Mouse (Mus musculus) kidney, embryonic 15.5 days (tissue): Measurements from ENCODE around the gene Guk1. TPM values are rescaled to one million over a fixed set of nuclear protein-coding genes. Genes with fewer than 3 reads are reported as not detected.

ENCODE experiments used
- ATAC-seq: fragments of 200-750 bp; cut with Nextera tagmentation; replicated peaks from 2 replicates; pipeline ENCODE4 v1.8.0; 2017; ENCODE audit warnings: moderate TSS enrichment; ENCODE audit not compliant: low FRiP score
- H3K27ac ChIP-seq: fragments of 300-500 bp; sonication (generic); 2 replicates; pipeline ENCODE4 v1.5.1; 2015; ENCODE audit warnings: mild to moderate bottlenecking, inconsistent platforms
- H3K27me3 ChIP-seq: fragments of 300-500 bp; sonication (generic); 2 replicates; pipeline ENCODE4 v1.6.1; 2015; ENCODE audit warnings: inconsistent platforms
- H3K36me3 ChIP-seq: fragments of 300-500 bp; sonication (generic); 2 replicates; pipeline ENCODE4 v1.6.1; 2015; ENCODE audit warnings: inconsistent platforms
- H3K4me1 ChIP-seq: fragments of 300-500 bp; sonication (generic); 2 replicates; pipeline ENCODE4 v1.6.1; 2015; ENCODE audit warnings: inconsistent platforms
- H3K4me2 ChIP-seq: fragments of 300-500 bp; sonication (generic); 2 replicates; pipeline ENCODE4 v1.6.1; 2015; ENCODE audit warnings: moderate library complexity, mild to moderate bottlenecking, inconsistent platforms
- H3K4me3 ChIP-seq: fragments of 300-500 bp; sonication (generic); replicated peaks from 2 replicates; pipeline ENCODE4 v1.5.1; 2015; ENCODE audit warnings: mild to moderate bottlenecking, inconsistent platforms
- H3K9ac ChIP-seq: fragments of 300-500 bp; sonication (generic); 2 replicates; pipeline ENCODE4 v1.6.1; 2015; ENCODE audit warnings: mild to moderate bottlenecking, inconsistent platforms
- H3K9me3 ChIP-seq: fragments of 300-500 bp; sonication (generic); replicated peaks from 2 replicates; pipeline ENCODE4 v1.6.1; 2016; ENCODE audit warnings: inconsistent platforms
- WGBS: fragments of 180-500 bp; shearing (Covaris S2); methylation state at CpG from one replicate; pipeline ENCODE4 v1.1.7; 2015; ENCODE audit warnings: mixed read lengths; 5-methylcytosine and 5-hydroxymethylcytosine counted together
- polyA plus RNA-seq: library from polyadenylated mRNA; unstranded; fragments of >200 nt; fragmentation: Nextera tagmentation; extraction: Ambion mirVana; gene quantifications from 2 replicates; pipeline ENCODE4 v1.2.1, GENCODE M21; 2015

Gene Guk1
- polyA plus RNA-seq, 1 experiment from 2014 or later = 120 TPM

- under 1% methylated on average over 67 of the region's 67 CpGs for WGBS
- H3K4me3 ChIP-seq = peak within 1 kb of the TSS; percentile 88
- H3K9me3 ChIP-seq = no peaks in the 10 kb centered on the region
- ATAC-seq = peak; percentile 81
- H3K27ac ChIP-seq = peak within 1 kb of the TSS; percentile 98
- peaks cover 75% of the 10 kb centered on the region for H3K36me3 ChIP-seq
- peak within 1 kb of the TSS; percentile 91 for H3K4me2 ChIP-seq
- H3K4me1 ChIP-seq = peaks cover 23% of the 10 kb centered on the region
- H3K9ac ChIP-seq = peak within 1 kb of the TSS; percentile 91
- H3K27me3 ChIP-seq = no peaks in the 10 kb centered on the region
Observed at GRCm38 (mm10) chr11:59208153-59208831, 16.3 kb upstream of the Guk1 start, which contains the start of gene 2310033P09Rik. TSS of gene 2310033P09Rik (plus strand) at chr11:59208321.

GRCm38 (mm10) chr11:59202081-59202995, 10.3 kb upstream of the Guk1 start, which contains the start of gene Mrpl55:
TSS of gene Mrpl55 (plus strand) at chr11:59202486.
- Histone ChIP-seq H3K4me2 (peak within 1 kb of the TSS; percentile 86), H3K9me3 (no peaks in the 10 kb centered on the region), H3K4me1 (peaks cover 11% of the 10 kb centered on the region), H3K27me3 (no peaks in the 10 kb centered on the region), H3K27ac (peak within 1 kb of the TSS; percentile 82), H3K9ac (peak within 1 kb of the TSS; percentile 79), H3K4me3 (peak within 1 kb of the TSS; percentile 88), H3K36me3 (peaks cover 46% of the 10 kb centered on the region)
- under 1% methylated on average over 63 of the region's 63 CpGs for WGBS
- peak; percentile 91 for ATAC-seq

GRCm38 (mm10) chr11:59201216-59202002, 9.4 kb upstream of the Guk1 start:
- WGBS = 28% methylated on average over 16 of the region's 16 CpGs

GRCm38 (mm10) chr11:59196230-59196629, 4.2 kb upstream of the Guk1 start:
- Histone ChIP-seq H3K9me3 (no peaks in the 10 kb centered on the region), H3K4me1 (peaks cover 3% of the 10 kb centered on the region), H3K4me3 (no peak overlapping the region), H3K4me2 (no peak overlapping the region), H3K36me3 (peaks cover 14% of the 10 kb centered on the region), H3K9ac (no peak overlapping the region), H3K27me3 (no peaks in the 10 kb centered on the region), H3K27ac (no peak overlapping the region)
- ATAC-seq = no peak

More at GRCm38 (mm10) chr11:59201216-59202002, 9.4 kb upstream of the Guk1 start:
- H3K4me1 ChIP-seq = peaks cover 11% of the 10 kb centered on the region
- H3K27me3 ChIP-seq = no peaks in the 10 kb centered on the region
- peak overlapping the region; percentile 86 for H3K4me2 ChIP-seq
- H3K9me3 ChIP-seq = no peaks in the 10 kb centered on the region
- peak overlapping the region; percentile 79 for H3K9ac ChIP-seq
- 0 out of 2 replicates have a peak, but pooled peaks have one; percentile 3 for ATAC-seq
- H3K4me3 ChIP-seq = peak overlapping the region; percentile 88
- H3K27ac ChIP-seq = peak overlapping the region; percentile 82
- H3K36me3 ChIP-seq = peaks cover 39% of the 10 kb centered on the region

DNA sequence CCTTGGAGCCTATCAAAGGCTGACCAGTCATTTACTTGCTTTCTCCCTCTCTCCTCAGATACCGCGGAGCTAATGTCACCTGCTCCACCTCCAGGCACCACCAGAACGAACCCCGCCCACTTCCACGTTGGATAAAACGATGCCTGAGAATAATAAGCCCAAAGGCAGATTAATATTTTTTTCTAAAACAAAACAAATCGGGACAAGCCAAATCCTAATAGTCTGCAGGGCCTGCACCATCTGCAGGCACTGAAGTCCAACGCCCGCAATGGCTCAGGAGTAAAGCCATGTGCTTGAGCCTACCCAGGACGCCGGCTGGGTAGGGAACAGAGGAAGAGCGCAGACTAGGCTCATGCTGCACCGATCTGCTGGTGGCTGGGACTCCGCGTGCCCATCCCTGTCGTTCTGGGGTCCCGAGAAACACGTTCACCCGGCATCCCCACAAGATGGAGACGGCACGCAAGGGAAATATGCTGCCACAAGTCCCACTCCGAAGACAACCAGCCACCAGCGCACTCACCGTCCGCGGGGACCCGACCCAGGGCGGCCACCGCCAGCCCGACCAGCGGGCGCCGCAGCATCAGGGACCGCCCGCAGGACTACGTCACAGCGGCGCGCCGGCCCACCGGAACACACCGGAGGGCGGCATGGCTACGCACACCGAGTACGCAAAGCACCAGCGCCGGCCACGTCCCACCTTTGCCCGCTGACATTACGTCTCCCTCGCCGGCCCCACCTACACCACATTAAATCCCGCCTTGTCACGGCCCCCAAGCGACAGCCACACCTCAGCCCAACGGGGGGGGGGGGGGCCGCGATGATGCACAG, 567 bp downstream of the Guk1 start:
- peaks cover 16% of the 10 kb centered on the region for H3K4me1 ChIP-seq
- peak overlapping the region; percentile 86 for H3K4me2 ChIP-seq
- H3K9me3 ChIP-seq = no peaks in the 10 kb centered on the region
- H3K27ac ChIP-seq = peak overlapping the region; percentile 96
- ATAC-seq = peak; percentile 95
- H3K27me3 ChIP-seq = no peaks in the 10 kb centered on the region
- WGBS = under 1% methylated on average over 59 of the region's 59 CpGs
- H3K9ac ChIP-seq = peak overlapping the region; percentile 63
- H3K4me3 ChIP-seq = peak overlapping the region; percentile 76
- 0 out of 2 replicates have a peak, but pooled peaks cover 4% of the 10 kb centered on the region for H3K36me3 ChIP-seq

- no peak for ATAC-seq
- Histone ChIP-seq H3K27me3 (no peaks in the 10 kb centered on the region), H3K27ac (no peak overlapping the region), H3K9me3 (no peaks in the 10 kb centered on the region), H3K4me2 (no peak overlapping the region), H3K36me3 (peaks cover 36% of the 10 kb centered on the region), H3K4me3 (no peak overlapping the region), H3K9ac (no peak overlapping the region), H3K4me1 (peaks cover 16% of the 10 kb centered on the region)
- 39% methylated on average over 6 of the region's 6 CpGs for WGBS
Observed at GRCm38 (mm10) chr11:59187706-59188105, 4.3 kb downstream of the Guk1 start.

DNA sequence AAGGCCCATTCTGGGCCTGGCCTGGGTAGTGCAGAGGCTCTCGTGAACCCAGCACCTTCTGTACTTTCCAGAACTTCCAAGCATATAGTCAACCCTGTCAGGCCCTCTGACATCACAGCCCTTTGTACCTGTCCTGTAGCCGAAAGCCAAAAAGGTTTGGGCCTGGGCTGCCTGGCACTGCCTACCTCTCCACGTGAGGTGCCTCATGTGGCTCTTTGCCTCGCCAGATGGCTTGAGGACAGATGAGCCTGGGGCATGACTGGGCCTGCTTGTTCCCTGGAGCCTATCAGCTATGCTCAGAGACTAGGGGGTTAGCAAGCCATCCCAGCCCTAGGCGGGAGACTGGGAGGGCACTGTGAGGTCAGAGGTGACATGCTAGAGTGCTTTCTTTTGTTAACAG, 6.5 kb downstream of the Guk1 start:
- Histone ChIP-seq H3K27ac (no peak overlapping the region), H3K9ac (no peak overlapping the region), H3K4me1 (peaks cover 10% of the 10 kb centered on the region), H3K9me3 (no peaks in the 10 kb centered on the region), H3K36me3 (peaks cover 40% of the 10 kb centered on the region), H3K4me2 (no peak overlapping the region), H3K4me3 (no peak overlapping the region), H3K27me3 (no peaks in the 10 kb centered on the region)
- 82% methylated on average over 5 of the region's 5 CpGs for WGBS
- ATAC-seq = no peak

- no peak overlapping the region for H3K4me2 ChIP-seq
- no peak overlapping the region for H3K27ac ChIP-seq
- H3K9ac ChIP-seq = no peak overlapping the region
- H3K36me3 ChIP-seq = peaks cover 40% of the 10 kb centered on the region
- peaks cover 10% of the 10 kb centered on the region for H3K4me1 ChIP-seq
- peaks cover 12% of the 10 kb centered on the region for H3K27me3 ChIP-seq
- 0 out of 2 replicates have a peak, but pooled peaks have one; percentile 38 for ATAC-seq
- WGBS = 30% methylated on average over 3 of the region's 3 CpGs
- no peaks in the 10 kb centered on the region for H3K9me3 ChIP-seq
- no peak overlapping the region for H3K4me3 ChIP-seq
Observed at GRCm38 (mm10) chr11:59183821-59184220, 8.2 kb downstream of the Guk1 start.

GRCm38 (mm10) chr11:59182864-59183331, 9.1 kb downstream of the Guk1 start, which contains the start of gene Gjc2:
TSS of gene Gjc2 (minus strand) at chr11:59183213.
- H3K27me3 ChIP-seq = peaks cover 22% of the 10 kb centered on the region
- peaks cover 40% of the 10 kb centered on the region for H3K36me3 ChIP-seq
- no peaks in the 10 kb centered on the region for H3K9me3 ChIP-seq
- H3K4me3 ChIP-seq = no peak within 1 kb of the TSS
- no peak within 1 kb of the TSS for H3K4me2 ChIP-seq
- 39% methylated on average over 3 of the region's 3 CpGs for WGBS
- no peak within 1 kb of the TSS for H3K9ac ChIP-seq
- H3K27ac ChIP-seq = no peak within 1 kb of the TSS
- peaks cover 10% of the 10 kb centered on the region for H3K4me1 ChIP-seq
- ATAC-seq = no peak

DNA sequence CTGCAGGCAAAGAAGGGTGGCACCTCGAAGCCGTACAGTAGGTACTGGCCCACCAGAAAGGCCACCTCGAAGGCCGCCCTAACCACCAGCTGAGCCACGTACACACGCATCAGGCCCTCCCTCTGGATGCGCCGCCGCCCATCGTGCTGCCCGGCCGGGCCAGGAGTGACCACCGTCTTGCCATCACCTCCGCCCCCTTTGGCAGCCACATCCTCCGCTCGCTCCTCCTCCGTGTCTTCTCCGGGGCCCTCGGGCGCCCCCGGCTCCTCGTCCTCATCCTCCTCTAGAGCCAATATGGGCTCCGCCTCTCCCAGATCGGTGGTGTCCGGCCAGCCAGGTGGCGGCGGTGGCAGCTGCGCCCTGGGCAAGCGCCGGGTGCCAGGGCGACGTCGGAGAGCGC, 15.1 kb downstream of the Guk1 start:
- Histone ChIP-seq H3K27ac (no peak overlapping the region), H3K4me2 (peak overlapping the region; percentile 52), H3K36me3 (no peaks in the 10 kb centered on the region), H3K4me3 (peak overlapping the region; percentile 29), H3K27me3 (peaks cover 69% of the 10 kb centered on the region), H3K9ac (no peak overlapping the region), H3K4me1 (peaks cover 11% of the 10 kb centered on the region), H3K9me3 (no peaks in the 10 kb centered on the region)
- no peak for ATAC-seq
- 5% methylated on average over 33 of the region's 34 CpGs for WGBS

- H3K9ac ChIP-seq = no peak overlapping the region
- WGBS = 2% methylated on average over 48 of the region's 48 CpGs
- peaks cover 11% of the 10 kb centered on the region for H3K4me1 ChIP-seq
- no peak for ATAC-seq
- peak overlapping the region; percentile 29 for H3K4me3 ChIP-seq
- H3K27me3 ChIP-seq = peaks cover 69% of the 10 kb centered on the region
- peak overlapping the region; percentile 52 for H3K4me2 ChIP-seq
- H3K27ac ChIP-seq = no peak overlapping the region
- no peaks in the 10 kb centered on the region for H3K36me3 ChIP-seq
- H3K9me3 ChIP-seq = no peaks in the 10 kb centered on the region
Observed at GRCm38 (mm10) chr11:59176475-59176874, 15.5 kb downstream of the Guk1 start.
